Mouse (Mus musculus): ENCODE results near the gene Chid1.

Gene Chid1

DNA sequence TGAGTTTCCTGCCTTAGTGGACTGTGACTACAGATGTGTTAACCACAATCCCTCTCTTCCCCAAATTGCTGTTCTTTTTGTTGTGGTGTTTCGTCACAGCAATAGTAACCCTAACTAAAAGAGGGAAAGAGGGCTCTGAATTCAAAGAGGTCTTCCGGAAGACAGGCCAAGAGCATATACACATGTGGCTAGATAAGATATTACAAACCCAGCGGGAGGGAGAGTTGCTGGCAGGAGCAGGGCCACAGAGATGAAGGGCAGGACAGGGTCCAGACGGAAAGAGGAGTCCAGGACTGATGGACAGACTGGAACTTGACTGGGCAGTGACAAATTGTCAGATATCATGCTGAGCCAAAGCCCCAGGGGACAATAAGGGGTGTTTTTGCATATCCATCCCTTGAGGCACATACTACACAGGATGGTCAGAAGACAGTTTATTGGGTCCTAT lies 18.7 kb upstream of the Chid1 start:
- no peak for DNase-seq

DNA sequence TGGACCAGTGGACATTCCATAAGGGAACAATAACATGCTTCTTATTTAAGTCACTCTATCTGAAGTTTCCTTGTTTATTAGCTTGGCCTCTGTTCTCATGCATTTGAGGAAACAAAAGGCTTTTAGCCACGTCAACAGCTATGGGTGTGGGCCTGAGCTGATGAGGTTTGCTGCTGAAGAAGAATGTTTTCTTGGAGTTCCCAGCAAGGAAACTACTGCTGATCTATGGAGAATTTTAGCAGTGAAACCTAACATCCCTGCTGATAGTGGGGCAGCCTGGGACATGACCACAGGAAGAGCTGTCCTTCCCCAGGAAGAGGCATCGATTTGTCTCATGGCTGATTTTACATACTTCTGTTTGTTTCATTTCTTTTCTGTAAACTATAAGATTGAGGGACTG lies 10.8 kb upstream of the Chid1 start:
- DNase-seq = peak in 1 of 2 experiments; percentile 17

DNA sequence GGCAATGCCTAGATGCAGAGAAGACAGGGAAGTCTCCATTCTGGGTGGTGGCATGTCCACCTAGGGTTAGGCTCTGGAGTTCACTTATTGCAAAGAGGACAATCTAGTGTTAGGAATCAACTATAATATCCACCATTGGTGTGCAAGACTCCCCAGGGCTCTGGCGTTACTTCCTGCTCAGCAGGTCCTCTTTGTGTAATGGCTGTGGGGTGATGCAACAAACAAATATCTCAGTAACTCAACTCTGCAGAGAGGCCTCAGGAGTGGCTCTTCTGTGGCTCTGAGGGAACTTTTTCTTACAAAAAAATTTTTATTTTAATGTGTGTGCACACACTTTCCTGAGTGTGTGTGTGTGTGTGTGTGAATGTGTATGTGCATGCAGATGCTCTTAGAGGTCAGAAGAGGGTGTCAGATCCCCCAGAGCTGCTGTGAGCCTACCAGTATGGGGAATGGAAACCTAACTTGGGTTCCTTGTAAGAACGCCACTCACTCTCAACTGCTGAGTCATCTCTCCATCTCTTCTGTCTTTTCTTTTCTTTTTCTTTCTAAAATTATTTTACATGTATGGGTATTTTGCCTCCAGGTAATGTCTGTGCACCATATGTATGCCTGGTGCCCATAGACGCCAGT lies 9.9 kb upstream of the Chid1 start:
- peak in 1 of 2 experiments; percentile 39 for DNase-seq

DNA sequence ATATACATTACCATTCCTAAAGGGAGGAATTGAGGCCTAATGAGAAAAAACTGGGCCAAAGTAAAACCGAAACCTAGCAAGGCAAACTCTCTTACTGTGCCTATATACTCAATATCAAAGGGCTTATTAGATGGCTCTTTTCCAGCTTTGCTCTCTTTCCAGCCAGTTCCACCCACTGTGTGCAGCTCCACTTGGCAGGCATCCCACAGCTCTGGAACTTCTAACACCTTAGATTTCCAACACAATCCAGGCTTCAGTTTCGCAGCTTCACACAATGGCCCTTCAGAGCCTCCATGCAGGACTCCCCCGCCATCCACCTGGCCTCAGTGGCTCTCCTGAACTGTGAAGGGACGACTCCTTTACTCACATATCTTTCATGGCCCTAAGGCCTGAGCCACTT lies 5.0 kb upstream of the Chid1 start:
- peak; percentile 21 to 31 for DNase-seq

DNA sequence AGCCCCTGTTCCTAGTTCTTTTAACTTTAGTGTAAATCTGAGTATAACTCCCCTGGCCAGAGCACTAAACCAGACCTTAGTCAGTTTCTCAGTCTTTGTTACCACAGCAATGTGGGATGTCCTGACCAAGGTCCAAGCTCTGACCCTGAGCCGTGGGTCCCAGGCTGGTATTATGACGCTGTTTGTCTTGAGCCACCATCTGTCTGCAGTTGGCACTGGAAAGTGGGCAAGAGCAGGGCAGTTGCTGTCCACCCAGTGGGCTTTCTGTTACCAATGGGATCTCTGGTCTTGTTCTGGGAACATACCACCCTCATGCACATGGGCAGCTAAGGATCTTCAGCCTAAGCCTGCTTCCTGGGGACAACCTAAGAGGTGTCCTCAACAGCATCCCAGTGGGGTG lies 2.9 kb upstream of the Chid1 start:
- DNase-seq = no peak

DNA sequence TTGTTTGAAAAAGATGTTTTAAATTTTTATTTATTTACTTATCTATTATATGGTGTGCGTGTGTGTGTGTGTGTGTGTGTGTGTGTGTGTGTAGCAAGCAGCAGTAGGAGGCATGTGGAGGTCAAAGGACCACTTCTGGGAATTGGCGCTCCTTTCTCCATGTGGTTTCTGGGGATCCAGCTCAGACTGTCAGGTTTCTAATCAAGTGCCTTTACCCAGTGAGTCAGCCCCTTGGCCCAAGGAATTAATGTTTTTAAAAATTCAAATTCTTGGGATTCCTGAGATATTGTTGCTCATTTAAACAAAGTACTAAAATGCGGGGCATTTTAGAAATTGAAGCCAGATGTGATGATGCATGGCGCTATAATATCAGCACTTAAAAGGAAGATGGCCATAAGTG lies 2.0 kb upstream of the Chid1 start:
- no peak for DNase-seq

DNA sequence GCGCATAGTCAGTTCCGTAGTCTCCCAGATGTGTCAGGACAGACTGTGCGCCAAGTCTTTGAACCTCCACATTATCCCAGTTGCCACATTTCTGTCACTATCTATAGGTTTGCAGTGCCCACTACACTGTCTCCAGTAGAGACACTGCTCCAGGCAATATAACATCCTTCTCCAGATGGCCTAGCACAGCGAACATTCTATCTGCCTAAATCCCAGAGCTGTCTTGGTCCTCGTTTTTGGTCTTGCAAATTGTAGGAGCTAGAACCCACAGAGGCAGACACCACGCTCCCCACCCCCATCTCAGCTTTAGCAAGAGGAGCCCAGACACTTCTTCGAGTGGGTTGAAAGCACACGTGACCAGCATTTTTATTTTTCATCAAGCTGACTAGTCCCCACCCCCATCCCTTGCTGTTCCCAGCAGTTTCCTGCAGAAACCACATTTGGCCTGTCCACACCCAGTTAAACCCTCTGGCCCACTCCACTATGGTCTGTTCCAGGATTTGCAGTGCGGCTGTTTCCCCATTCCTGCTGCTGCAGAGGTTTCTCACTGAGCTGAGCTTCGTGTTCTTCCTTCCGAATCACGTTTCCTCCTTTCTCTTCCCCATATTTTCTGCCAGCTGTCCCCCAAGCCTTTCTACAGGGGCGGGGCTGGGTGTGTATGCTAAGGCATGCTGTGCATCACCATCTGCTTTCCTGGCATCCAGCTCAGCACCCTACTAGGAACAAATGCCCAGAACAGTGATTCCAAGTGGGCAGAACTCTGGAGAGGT lies 840 bp upstream of the Chid1 start:
- peak; percentile 76 to 79 for DNase-seq

DNA sequence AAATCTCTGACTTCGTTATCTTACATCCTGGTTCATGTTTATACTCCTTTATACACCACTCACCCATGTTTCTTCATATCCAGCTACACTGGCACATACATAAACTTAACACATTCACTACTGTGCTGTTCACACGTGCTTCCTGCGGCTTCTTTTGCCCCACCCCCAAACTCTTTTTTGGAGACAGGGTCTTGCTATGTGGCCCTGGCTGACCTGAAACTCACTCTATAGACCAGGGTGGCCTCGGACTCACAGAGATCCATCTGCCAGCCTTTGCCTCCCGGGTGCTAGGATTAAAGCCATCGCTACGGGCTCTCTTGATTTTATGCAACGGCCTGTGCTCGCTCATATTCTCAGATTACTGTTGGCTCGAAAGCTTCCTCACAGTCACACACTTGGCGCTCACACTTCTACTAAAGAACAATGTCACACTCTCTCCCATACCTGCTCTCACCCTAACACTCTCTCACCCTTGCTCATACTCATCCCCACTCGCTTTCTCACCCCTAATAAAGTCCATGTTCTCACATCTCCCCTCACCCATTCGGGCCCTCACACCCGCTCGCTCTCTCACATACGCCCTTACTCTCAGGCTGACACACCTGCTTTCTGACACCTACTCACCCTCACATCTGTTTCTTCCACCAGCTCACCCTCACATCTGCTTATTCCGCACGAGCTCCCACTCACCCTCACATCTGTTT lies 653 bp downstream of the Chid1 start:
- DNase-seq = no peak

DNA sequence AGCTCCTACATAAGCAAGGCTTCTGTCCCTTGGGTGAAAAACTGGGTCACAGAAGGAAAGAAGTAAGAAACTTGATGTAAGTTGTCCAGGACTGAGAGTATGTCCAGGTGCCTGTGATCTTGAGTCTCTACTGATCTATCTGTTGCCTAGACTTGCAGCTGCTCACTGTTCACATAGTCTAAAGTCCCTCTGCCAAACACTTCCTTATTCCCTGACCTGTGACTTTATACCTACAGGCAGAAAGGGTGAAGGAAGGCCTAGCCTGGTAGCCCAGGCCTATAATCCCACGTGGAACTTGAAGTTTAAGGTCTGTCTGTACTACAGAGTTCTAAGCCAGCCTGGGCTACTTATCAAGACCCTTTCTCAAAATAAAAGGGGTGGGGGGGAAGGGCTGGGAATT lies 4.1 kb downstream of the Chid1 start:
- no peak for DNase-seq

DNA sequence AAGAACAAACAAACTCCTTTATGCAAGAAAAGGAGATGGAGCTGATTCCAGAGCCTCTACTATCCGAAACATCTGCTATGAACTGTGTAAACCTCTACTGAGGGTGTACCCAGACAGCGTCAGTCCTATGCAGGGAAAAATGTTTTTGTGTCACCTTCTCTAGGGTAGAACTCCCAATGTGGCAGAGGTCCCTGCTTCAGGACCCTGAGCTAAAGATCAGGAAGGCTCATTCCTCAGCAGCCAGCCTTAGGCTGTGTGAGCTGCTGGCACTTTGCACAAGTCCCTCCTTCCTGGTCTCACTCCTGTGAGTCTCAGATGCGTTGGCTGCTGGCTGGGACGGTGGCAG lies 14.1 kb downstream of the Chid1 start:
- DNase-seq = no peak

DNA sequence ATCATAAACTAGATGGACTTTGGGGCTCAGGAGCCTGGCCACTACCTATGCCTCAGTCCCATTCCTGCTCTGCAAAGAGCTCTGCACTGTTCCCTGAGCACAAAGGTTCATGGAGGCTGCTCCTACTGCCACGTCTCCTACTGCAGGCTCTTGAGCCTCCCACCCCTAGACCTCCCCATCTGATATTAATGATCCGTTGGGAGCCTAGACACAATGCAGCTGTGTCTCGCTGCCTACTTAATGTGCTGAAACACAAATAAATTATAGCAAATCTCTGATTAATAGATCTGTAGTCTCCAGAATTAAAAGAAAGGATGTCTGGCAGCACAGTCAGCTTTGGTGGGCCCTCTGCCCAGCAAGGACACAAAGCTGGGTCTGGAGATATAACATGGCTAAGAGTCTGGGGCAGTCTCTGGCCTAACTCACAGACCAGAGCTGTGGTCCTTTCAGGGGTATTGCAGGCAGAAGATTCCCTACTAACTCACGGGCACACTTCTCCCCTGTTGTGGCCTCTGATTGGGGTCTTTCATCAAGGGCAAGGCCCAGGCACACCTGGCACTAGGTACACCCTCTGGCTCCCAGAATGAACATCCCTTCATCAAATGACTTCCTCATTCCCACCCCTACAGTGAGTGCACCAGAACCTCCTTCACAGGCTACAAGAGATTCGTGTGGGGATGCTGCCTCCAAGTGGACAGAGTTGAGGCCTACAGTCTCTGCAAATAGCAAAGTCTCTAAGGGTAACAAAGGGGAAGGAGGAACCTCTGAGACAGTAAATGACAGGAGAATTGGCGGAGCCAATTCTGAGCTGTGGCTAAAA lies 14.7 kb downstream of the Chid1 start:
- peak; percentile 78 to 88 for DNase-seq

DNA sequence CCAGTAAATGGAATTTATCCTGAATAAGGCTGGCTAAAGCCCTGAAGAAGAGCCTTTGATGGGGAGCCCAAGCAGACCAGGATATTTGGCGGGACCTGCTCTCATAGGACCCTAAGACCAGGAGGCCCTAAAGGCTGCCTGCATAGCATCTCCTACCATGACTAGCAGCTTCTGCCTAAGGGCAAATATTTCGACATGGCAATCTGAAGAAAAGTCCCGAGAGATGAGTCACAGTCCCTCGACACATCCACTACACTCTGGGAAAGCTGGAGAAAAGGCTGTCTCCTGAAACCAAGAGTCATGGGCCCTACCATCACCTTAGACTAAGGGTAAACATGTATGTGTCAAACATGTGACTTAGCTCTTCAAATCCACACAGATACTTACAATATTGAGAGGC lies 15.4 kb downstream of the Chid1 start:
- DNase-seq = no peak

DNA sequence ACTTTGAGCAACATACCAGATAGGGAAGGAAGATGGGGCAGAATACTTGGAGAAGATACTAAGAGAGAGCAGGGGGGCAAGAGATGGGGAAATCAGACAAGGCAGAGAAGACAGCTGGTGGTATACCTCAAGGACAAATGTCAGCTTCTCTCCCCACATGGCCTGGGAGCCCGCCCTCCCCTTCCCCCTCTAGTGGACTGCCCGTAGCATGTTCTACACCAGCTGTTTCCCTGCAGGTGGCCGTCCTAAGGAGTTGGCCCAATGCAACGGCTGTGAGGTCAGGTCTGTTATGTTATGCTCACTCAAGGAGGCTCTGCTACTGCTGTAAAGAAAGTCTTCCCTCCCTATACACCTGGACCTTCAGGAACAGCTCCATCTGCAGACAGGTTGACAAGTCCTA lies 16.6 kb downstream of the Chid1 start:
- no peak for DNase-seq

DNA sequence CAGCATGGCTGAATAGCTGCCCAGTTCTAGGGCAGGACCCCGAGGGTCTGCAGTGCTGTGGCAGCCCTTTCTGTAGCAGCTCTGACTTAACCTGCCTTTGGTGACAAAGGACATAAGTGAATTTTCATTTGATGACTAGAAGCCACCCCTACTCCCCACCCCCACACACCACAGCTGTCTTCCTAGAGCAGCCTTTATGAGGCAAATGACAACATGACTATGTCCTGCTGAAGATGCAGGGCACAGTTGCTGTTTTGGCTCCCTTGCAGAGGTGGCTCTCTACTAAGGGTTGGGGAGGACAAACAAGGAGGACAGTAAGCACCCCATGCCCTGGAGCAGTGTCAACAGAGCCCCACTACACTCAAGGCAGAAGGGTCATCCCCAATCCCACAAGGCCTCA lies 19.9 kb downstream of the Chid1 start:
- DNase-seq = no peak

DNA sequence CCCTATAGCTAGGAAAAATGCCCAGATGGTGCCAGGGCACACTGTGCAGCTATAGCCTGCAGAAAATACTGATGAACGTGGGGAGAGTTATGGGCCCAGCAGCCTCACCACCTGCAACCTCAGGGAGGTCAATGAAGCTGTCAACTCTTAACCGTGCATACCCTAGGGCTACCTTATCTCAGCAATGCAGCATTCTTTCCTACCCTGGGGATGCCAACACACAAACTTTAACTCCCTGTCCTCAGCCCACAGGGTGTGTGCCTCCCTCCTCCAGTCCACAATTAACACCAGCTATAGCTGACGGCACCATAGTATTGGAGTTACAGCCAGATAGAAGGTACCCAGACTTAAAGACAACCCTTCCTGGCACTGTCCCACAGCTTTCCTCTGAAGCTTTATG lies 20.7 kb downstream of the Chid1 start:
- no peak for DNase-seq

DNA sequence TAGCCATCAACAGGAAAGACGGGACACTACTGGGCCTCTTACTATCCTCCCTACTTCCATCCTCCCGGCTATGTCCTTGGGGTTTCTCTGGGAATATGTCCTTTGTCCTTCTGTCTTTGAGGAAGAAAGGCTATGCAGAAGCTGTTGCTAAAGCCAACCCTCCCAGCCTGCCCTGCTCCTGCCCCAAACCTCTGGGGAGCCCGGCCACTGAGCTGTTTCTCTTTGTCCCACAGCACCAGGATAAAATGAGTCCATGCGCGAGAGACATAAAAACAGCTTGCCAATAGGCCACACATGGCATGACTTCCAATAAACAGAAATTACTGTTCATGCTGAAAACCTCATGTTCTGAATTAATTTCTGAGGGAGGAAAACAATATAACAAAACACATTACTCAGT lies 21.4 kb downstream of the Chid1 start:
- DNase-seq = no peak

DNA sequence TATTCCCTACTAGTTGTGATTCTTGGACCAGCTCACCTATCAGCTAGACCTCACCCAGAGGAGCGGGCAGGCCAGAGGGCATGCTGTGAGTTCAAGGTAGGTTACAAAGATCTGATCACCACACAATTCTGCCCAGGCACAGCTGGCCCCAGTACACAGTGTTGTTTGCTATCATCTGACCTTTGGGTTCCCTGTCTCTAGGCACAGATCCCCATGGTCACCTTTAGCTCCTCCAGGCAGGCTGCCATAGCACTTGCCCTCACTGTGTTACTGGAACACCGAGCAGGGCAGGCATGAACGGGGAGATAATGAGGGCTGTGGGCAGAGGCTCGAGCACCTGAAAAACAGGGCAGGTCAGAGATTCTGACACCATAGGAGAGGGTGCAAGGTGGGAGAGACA lies 22.0 kb downstream of the Chid1 start:
- DNase-seq = no peak

DNA sequence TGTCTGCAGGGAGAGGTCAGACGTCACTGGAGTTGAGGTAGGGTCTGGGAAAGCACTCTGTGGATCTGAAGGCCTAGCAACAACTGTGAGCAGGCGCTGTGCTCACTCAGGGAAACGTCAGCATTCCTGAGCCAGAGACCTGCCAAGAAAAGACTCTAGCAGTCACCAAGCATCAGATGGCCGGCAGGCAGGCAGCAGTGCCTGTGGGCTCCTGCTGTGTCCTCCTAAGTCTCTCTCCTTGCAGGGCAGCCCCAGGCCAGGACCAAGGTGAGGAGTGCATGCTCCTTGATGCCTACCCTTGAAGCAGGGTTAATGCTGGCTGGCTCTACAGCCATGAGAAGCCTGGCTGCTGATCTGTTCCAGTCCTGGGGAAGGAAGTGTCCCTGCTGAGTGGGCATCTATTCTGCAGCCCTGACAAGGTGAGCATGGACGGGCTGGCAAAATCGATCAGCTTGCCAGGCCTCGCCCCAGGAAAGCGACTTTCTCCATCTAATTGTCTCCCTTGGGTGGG lies 28.9 kb downstream of the Chid1 start:
- no peak for DNase-seq

DNA sequence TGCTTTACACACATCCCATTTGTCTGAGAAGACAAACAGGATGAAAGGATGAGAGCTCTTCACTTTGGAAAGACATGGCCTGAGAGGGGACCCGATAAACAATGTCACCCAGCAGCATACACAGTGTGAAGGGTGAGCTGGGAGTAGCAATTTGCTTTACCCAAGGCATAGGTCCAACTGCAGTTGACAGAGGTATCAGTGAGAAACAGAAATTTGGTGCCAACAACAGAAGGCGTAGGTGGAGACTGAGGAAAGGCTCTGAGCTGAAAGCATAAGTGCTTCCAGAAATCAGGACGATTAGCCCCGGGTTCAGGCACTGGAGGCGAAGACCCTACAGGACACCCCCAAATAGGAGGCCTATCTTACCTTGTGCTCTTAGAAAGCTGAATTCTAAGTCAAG lies 29.5 kb downstream of the Chid1 start:
- DNase-seq = no peak

DNA sequence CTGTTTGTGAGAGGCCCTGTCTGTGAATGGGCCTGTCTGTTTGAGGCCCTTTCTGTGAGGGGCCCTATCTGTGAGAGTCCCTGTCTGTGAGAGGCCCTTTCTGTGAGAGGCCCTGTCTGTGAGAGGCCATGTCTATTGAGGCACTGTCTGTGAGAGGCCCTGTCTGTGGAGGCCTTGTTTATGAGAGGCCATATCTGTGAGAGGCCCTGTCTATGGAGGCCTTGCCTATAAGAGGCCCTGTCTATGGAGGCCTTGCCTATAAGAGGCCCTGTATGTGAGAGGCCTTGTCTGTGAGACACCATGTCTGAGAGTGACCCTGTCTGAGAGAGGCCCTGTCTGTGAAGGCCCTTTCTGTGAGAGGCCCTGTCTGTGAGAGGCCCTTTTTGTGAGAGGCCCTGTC lies 31.5 kb downstream of the Chid1 start:
- no peak for DNase-seq

DNA sequence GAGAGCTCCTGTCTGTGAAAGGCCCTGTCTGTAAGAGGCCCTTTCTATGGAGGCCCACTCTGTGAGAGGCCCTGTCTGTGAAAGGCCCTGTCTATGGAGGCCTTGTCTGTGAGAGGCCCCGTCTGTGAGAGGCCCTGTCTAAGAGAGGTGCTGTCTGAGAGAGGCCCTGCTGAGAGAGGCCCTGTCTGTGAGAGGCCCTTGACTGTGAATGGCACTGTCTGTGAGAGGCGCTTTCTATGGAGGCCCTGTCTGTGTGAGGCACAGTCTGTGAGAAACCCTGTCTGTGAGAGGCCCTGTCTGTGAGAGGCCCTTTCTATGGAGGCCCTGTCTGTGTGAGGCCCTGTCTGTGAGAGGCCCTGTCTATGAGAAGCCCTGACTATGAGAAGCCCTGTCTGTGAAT lies 33.4 kb downstream of the Chid1 start:
- no peak for DNase-seq

DNA sequence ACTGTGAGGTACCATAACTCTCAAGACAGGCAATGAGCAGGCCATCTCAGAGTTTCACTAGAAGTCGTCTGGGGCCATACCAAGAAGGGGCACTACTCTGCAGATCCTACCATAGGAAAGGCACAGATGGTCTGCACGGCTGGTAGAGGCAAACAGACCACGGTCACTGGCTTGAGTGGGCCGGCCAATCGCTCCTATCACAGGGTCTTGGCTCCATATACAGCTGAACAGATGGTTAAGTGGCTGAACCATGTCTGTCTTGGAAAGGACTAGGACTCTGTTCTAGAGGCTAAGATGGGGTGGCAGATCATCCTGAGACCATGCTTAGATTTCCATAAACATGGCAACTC lies 37.1 kb downstream of the Chid1 start:
- no peak for DNase-seq

DNA sequence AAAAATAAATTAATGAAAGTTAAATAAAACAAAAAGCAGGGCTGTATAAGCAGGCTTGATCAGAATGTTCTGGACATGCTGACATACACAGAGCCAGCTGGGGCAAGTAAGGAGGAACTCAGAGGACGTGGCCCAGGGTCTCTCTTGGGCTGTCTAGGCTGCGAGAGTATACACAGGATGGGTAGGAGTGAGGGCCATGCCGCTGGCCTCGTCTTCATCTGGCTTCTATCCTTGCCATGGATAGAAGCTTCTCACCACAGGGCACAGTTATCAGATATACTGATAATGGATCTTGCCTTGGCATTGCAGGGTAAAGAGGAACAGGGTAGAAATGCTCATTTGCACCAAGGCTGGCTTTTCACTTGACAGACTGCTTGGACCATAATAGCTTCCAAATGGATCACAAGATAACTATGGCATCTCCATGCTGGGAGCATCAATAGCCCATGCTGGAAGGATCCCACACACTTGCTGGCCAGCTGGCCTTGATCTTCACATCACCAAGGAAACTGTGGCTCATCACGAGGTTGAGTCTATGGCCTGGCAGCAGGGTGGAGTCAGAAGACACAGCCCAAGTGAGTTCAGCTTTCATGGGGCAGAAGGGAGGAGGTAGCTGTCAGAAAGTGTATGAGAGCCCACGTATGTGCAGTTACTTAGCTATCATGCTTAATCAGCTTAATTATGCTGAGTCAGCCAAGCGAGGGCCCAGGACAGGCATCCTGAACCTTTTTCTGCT lies 37.7 kb downstream of the Chid1 start:
- DNase-seq = no peak

All from lung, postnatal 4 days (tissue).